Mouse (Mus musculus) kidney, adult 11 months (tissue): ENCODE results near the gene Col2a1.

ENCODE experiments used
- DNase-seq: peaks from one replicate; pipeline ENCODE4 v3.0.0; 2022

The Col2a1 gene

GRCm38 (mm10) chr15:97956416-97956815 is 48.1 kb downstream of the Col2a1 start:
- DNase-seq: no peak

GRCm38 (mm10) chr15:97955742-97956141 is 48.8 kb downstream of the Col2a1 start:
- DNase-seq: no peak

DNA sequence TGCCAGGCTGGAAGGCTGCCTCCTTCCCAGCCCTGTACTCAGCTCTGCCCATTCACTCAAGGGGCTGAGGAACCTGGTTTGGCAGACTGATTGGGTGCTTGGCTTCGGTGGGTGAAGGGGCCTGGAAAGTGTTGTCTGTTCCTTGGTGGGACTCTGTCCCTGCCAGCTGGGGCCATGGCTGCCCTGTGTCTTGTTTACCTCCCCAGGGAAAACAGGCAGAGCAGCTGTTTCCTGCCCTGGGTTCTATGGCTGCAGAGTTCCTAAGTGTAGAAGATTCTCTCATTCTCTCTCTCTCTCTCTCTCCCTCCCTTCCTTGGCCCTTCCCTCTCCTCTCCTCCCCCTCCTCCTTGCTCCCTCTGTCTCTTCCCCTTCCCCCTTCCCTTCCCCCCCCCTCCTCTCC is 49.2 kb downstream of the Col2a1 start:
- no peak for DNase-seq

GRCm38 (mm10) chr15:97954671-97955070 is 49.8 kb downstream of the Col2a1 start:
- DNase-seq: no peak

DNA sequence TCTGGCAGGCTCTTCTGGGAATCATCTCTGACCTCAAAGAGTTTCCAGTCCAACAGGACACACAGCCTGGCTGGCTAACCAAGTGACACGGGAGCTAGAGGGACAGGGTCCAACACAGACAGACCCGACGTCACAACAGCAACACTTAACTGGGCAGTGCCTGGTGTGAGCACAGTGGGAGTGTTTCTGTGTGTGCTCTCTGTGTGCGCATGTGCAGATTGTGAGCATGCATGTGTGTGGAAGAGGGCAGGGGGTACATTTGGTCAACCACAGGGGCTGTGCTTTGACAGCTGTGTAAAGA is 51.7 kb downstream of the Col2a1 start:
- peak; percentile 56 for DNase-seq

DNA sequence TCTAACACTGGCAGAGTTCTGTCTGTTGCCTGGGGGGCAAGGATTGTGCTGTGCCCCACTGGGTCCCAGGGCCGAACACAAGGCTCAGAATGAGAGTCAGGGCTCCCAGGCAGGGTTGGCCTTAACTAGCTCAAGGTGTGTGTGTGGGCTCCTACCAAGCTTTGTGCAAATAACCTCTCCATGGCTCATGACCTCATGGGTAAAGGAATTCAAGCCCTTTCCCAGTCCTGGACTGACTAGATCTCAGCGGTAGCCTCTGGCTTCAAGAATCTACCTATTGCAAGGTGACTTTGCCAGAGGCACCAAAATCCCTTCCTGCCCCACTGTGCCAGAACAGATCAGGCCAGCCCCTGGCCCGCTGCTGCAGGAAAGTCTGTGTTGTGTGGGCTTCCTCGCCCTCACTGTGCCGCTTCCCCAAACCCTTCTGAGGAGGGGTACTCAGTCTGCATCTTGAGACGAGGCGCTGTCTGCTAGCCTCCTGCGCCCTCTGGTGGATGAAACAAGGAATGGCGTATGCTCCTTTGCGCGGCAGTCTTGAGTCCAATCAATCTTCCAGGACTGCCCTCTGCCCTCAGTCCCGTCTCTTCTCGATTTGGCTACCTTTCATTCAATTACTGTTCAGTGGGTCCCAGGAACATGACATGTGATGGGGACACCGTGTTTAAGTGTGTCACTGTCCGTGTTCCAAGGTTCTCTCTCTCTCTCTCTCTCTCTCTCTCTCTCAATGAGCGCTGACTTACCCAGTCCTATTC is 52.2 kb downstream of the Col2a1 start:
- peak; percentile 62 for DNase-seq

DNA sequence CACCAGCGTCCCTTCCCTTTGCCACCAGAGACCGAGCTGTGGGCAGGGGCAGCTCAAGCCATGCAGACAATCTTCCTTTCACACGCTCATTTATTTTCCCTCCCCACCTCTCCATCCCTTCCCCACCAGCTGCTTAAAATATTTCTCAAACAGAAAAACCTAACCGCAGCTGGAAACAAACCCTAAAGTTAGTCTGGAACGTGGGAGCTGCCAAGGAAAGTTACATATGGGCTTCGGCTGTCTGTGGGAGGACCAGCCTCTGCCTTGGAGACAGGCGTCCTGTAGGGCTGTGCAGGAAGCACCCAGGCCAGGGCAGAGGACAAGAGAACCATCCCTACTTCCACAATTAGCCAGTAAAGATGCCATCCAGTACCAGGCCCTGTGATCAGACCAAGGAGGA is 54.3 kb downstream of the Col2a1 start:
- no peak for DNase-seq

GRCm38 (mm10) chr15:97949706-97950105 is 54.8 kb downstream of the Col2a1 start:
- no peak for DNase-seq

GRCm38 (mm10) chr15:97948720-97949119 is 55.8 kb downstream of the Col2a1 start:
- no peak for DNase-seq

DNA sequence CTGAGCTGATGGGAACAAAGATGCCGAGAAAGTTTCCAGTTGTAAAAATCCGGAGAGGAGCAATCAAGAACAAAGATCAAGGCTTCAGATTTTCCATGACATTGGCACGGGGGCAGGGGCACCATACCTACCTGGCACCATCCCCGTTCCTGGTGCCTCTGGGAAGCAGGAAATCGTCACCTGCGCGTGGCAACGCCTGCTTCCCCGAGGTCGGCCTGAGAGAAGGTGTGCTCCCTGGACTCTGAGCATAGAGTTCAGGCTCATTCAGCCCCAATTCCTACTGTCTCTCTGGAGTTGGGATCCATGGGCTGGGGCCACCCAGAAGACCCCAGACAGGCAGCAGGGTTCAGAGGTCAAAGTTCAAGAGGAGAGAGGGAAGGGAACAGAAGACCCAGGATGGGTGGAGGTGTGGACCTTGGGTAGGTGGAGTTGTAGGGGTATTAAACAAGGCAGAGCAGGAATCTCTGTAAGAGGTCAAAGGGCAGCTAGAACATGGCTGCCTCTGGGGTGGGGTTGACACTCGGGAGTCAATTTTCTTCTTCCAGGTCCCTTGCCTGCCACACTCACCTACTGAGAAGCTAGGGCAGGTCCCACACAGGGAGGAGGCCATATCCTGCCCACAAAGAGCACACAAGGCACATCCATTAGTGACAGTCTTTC is 58.7 kb downstream of the Col2a1 start:
- DNase-seq: peak; percentile 76

GRCm38 (mm10) chr15:97944919-97945574 is 59.4 kb downstream of the Col2a1 start:
- DNase-seq: peak; percentile 75

DNA sequence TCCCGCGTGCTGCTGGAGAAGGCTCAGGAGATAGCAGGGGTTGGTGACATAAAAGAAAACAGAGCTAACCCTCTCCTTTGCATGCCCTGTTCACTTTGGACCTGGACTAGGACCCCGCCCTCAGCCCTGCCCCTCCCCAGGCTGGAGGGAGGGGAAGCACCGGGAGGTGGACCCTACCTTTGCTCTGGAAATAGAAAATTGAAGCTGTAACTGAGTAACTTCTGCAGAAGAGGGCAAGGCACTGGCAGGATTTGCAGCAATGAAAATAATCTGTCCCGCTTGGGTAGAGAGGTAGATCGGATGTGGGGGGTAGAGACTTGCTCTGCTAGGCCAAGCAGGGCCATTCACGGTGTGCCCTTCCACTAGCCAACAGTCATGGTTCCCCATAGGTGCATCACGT is 61.1 kb downstream of the Col2a1 start:
- peak; percentile 93 for DNase-seq

GRCm38 (mm10) chr15:97942538-97942937 is 62.0 kb downstream of the Col2a1 start:
- no peak for DNase-seq

DNA sequence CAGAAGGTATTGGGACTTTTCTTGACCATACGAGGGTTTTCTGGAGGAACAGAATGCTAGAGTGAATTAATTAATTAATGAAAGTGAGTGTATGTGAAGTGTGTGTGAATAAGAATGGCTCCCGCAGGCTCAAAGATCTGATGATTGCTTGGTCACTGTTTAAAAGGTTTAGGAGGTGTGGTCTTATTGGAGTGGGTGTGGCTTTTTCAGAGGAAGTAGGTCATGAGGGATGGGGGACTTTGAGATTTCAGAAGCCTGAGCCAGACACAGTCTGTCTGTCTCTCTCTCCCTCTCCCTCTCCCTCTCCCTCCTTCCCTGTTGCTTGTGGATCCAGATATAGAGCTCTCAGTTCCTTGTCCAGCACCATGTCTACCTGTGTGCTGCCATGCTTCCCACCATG is 63.2 kb downstream of the Col2a1 start:
- DNase-seq: no peak

GRCm38 (mm10) chr15:97940088-97940487 is 64.4 kb downstream of the Col2a1 start:
- DNase-seq: no peak

- DNase-seq: peak; percentile 61
Observed at GRCm38 (mm10) chr15:97938580-97938979, 65.9 kb downstream of the Col2a1 start.

GRCm38 (mm10) chr15:97932441-97932840 is 72.1 kb downstream of the Col2a1 start:
- DNase-seq: peak; percentile 51

- no peak for DNase-seq
Observed at GRCm38 (mm10) chr15:97929259-97929824, 75.2 kb downstream of the Col2a1 start.

DNA sequence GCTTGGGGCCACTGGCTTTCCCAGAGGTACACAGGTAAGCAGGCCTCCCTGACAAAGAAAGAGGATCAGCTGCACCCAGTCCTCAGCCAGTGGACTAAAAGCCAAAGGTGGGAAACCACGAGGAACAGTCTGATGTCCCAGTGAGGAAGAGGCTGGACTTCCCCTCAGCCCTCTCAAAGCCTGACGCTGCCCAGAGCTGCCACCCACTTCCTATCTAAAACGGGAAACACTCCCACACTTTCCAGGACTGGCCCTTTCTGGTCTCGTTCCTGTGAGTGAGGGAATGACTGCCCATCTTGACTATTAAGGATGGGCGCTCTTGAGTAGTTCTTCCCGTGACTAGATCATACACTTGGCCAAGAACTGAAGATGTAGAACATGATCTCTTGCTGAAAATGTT is 76.7 kb downstream of the Col2a1 start:
- DNase-seq: no peak

GRCm38 (mm10) chr15:97927018-97927417 is 77.5 kb downstream of the Col2a1 start:
- DNase-seq: peak; percentile 73
